Mouse (Mus musculus) adrenal gland, postnatal 14 days (tissue): ENCODE results near the gene Lsm12. TPM values are rescaled to one million over a fixed set of nuclear protein-coding genes. Genes with fewer than 3 reads are reported as not detected.
"Not testable (repeated sequence)": the region's sequence is repeated elsewhere in the genome, so short reads cannot be mapped to it uniquely, and the experiment has no call there.

Experiments
- DNase-seq: peaks from one replicate; pipeline ENCODE4 v3.0.0; 2021; ENCODE audit warnings: mixed read lengths
- total RNA-seq: library from RNA; stranded (reverse); gene quantifications from 2 replicates; pipeline ENCODE4 v1.2.3, GENCODE M21; 2021

Lsm12 gene
- total RNA-seq, 1 experiment from 2014 or later = 81.0 TPM

GRCm38 (mm10) chr11:102185677-102186076, 581 bp upstream of the Lsm12 start:
- DNase-seq = no peak

DNA sequence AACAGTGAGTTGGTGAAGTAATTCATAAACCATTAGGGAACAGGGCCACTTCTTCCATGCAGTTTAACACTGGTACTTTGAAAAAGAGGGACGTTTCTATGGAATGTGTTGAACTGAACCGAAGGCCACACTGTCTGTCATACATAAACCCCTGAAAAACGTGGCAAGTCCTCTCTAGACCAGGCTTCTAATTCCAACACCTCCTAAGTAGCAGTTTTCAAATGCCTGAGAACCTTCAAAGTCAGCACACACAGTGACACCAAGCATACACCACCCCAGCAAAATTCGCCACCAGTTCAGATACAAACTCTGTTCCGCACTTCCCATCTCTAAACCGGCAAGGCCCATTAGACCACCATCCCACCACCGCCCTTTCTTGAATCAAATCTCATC, 847 bp downstream of the Lsm12 start:
- no peak for DNase-seq

GRCm38 (mm10) chr11:102179836-102180235, 5.3 kb downstream of the Lsm12 start:
- no peak for DNase-seq

DNA sequence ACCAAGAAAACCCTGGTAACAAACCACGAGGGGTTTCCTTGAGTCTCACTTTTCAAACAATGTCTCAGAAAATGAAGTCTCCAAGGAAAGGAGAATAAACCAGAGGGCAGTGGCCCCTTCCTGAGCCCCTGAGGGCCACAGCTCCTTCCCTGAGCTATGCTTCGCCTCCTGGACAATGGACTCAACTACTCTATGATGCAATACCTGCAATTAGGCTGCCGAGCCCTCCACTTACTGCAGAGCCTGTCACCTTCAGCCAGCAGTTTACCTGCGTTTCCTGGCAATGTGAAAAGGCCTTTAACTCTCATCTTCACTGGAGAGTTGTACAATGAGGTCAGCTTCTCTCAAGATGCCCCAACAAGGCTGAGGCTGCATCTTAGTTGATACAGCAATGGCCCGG, 16.4 kb downstream of the Lsm12 start:
- no peak for DNase-seq

DNA sequence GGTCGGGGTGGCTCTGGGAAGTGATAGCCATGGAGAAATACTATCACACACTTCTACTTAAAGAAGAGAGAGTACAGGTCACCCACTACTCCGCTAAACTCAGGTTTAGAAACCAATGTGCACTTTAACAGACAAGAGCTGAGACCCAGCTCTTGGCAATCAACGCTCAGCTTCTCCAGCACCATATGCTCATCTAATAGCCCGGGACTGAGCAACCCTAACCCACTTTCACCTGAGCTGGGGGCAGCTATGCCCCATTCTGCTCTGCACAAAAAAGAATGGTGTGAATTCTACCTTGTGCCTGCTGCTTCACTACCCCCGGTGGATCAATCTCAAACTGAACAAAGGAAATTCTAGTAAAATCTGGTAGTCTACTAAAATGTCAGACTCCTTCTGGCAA, 17.6 kb downstream of the Lsm12 start:
- DNase-seq = no peak

DNA sequence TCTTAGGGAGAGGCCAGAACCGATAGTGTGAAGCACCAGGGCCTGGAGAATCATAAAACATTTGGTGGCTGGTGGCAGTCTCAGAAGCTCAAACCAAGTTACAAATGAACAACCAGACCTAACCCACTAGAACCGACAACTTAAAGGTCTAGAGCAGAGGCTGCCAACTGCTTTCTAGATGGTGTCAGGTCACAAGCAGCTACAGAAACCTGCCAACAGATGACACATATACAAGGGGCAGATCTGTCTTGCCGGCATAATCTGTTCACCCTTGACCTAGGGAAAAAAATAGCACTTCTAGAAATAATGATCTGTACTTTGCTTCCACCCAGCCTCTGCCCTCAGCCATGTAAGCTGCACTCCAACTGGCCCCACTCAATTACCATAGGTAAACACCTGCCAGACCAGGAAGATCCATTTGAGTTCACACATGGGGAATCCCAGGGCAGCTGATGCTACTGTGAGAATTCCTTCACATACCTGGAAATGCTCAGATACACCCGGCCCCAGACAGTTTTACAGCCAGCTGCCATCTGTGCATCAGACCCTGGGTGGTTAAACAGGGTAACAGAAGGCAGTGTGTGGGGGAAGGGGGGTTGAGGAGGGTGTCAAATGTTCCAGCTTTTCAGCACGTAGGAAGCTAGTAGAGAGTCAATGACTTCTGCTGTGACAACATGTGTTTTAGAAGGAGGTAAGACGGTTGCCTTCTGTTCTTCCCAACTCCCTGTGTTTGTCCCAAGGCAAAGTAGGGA, 18.9 kb downstream of the Lsm12 start:
- DNase-seq = no peak

DNA sequence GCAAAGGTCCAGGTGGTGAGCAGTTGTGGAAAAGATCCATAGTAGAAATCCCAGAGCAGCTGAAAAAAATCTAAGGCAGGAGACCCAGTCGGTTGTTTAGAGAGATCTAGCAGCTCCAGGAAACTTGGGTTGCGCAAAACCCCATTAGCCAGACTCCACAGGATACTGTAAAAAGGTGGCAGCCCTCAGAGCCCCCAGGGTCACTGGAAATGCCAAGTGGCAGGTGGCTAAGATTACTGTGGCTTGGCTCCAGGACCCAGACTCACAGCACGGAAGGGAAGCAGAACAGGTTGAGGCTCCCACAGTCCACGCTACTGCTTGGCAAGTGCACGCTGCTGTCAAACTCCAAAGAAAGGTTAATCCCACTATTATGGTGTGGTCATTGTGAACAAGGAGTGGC, 25.3 kb downstream of the Lsm12 start:
- no peak for DNase-seq

DNA sequence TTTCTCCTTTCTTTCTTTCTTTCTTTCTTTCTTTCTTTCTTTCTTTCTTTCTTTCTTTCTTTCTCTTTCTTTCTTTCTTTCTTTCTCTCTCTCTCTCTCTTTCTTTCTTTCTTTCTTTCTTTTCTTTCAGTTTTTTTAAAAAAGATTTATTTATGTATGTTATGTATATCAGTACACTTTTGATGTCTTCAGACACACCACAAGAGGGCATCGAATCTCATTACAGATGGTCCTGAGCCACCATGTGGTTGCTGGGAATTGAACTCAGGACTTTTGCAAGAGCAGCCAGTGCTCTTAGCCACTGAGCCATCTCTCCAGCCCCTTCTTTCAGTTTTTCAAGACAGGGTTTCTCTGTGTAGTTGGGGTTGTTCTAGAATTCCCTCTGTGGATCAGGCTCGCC, 27.1 kb downstream of the Lsm12 start:
- DNase-seq = not testable (repeated sequence)

DNA sequence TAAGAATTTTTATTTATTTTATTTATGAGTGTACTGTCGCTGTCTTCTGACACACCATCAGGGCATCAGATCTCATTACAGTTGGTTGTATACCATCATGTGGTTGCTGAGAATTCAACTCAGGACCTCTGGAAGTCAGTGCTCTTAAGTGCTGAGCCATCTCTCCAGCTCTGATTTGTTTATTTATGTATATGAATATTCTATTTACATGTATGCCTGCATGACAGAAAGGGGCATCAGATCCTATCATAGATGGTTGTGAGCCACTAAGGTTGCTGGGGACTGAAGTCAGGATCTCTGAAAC, 28.4 kb downstream of the Lsm12 start:
- no peak for DNase-seq

- DNase-seq = peak; percentile 95
Observed at GRCm38 (mm10) chr11:102156039-102156785, 28.9 kb downstream of the Lsm12 start, which contains the start of gene Tmem101. TSS of gene Tmem101 (minus strand) at chr11:102156404.

- peak; percentile 32 for DNase-seq
Observed at GRCm38 (mm10) chr11:102147213-102147989, 37.7 kb downstream of the Lsm12 start.

- no peak for DNase-seq
Observed at GRCm38 (mm10) chr11:102146531-102146930, 38.6 kb downstream of the Lsm12 start.

DNA sequence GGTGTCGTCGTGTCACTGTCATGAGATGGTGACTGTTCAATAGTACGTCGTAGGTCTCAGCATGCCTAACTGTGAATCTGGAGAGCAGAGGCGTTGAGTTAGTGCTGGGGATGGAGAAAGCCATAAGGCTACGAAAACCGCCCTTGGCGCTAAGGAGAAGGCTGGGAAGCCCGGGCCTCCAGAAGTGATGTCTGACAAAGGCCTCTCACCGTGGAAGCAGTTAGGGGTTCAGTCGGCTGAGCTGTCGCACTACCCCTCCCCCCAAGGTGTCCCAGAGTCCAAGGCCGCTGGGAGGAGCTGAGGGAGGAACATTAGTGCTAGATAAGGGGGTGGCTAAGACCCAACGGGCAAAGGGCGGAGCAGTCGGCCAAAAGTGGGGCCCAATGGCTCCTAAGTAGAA, 39.1 kb downstream of the Lsm12 start:
- peak; percentile 69 for DNase-seq

- peak; percentile 39 for DNase-seq
Observed at GRCm38 (mm10) chr11:102145471-102146001, 39.6 kb downstream of the Lsm12 start, which contains the start of gene Nags. TSS of gene Nags (plus strand) at chr11:102145513.

- no peak for DNase-seq
Observed at GRCm38 (mm10) chr11:102144957-102145470, 40.1 kb downstream of the Lsm12 start.

DNA sequence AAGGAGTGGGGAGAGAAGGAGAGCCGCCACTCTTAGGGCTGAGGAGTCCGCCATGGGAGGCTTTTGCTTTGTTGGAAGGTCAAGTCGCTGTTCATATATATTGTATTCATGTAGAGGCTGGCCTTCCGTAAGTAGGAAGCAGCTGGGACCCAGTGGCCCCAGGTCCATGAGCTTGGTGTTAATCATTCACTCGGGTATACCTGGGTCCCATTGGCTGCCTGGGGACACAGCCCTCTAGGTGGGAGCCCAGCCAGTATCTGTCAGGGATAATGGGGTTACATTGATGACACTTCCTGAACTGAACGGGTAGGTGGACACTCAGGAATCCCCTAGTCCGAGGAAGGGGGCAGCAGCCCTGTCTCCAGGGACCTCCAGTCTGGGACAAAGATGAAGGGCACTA, 42.7 kb downstream of the Lsm12 start:
- no peak for DNase-seq

DNA sequence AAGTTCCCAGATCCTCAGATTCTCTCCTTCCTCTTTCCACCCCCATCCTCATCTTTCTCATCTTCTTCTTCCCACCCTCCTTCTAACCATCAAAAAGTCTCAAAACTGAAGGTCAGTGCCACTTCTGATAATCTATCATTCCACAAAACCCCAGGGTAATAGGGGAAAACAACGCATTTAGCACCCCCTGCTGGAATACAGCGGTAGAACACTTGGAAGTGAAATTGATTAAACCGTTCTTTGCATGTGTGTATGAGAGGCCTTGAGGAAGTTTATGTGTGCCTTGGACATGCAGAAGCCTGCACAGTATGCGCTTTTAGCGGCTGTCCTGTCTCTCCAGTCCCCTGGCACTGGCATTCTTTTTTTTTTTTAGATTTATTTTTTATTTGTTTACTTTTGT, 44.6 kb downstream of the Lsm12 start:
- DNase-seq = peak; percentile 60

- peak; percentile 80 for DNase-seq
Observed at GRCm38 (mm10) chr11:102138447-102138740, 46.7 kb downstream of the Lsm12 start.

DNA sequence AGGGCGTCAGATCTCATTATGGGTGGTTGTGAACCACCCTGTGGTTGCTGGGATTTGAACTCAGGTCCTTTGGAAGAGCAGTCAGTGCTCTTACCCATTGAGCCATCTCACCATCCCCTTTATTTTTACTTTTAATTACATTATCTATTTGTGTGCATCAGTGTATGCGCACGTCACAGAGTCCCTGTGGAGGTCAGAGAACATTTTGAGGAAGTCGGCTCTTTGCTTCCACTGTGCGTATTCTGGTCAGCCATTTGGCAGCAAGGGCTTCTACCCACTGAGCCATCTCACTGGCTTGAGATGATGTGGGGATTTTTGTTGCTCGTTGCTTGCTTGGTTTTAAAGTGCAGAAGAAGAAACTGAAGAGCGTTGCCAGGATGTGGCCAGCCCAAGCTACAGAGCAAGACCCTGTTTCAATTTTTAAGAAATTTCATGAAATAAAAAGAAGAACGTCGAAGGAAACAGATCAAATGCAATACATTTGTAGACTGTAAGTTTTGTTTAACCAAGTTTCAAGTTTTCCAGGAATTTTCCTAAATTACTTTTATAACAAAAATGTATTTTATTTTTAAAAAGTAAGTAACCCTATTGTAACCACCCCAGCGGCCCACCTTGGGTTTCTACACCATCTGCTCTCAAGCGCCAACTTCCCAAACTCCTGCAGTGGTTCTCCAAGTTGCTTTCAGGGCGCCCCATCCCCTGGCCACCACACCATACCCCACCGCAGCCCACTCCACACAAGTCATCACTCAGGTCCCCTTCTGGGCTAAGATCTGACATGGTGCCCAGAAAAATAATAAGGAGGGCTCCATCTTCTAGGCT, 47.3 kb downstream of the Lsm12 start:
- DNase-seq = no peak

GRCm38 (mm10) chr11:102134516-102134915, 50.6 kb downstream of the Lsm12 start:
- no peak for DNase-seq

- no peak for DNase-seq
Observed at GRCm38 (mm10) chr11:102117386-102117785, 67.7 kb downstream of the Lsm12 start.

DNA sequence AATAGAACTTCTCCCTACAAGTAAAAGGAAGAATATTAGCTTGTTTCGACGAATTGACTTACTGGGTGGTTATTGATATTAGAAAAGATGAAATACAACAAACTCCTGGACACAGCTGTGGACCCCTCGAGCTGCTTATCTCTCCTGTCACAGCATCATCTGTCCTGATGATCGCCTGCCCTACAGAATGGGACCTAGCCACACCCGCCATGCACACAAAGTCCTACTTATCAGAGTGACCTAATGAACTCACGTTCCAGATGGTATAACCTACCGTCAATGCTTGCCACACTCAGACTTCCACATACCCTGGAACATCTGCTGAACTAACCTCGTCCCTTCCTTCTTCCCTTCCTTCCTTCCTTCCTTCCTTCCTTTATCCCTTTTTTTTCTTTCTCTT, 68.9 kb downstream of the Lsm12 start:
- DNase-seq = no peak
